Mouse (Mus musculus): ENCODE data around the gene Coro7.
A peak's percentile ranks its signal among the peaks of the same experiment; 100 is the strongest.

Coro7 gene

DNA sequence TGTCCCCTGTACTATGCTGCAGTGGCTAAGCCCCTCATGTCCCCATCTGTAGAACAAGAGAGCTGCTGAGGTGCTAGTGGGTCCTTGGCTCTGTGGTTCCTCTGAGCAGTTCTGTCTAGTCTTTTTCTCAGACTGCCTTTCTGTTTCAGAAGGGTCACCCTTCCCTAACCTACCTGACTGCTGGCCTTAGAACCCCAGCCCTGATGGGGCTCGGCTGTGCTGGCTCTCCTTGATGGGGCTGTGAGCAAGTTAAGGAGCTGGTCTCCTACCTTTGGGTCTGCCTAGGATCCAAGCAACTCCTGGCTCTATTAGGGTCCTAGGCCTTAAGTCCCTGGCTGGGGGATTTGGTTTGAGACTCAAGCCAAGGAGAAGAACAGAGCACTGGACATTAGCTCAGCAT is 64.3 kb downstream of the Coro7 start:
- DNase-seq (ENCODE audit: low read depth, low spot score) = no peak

DNA sequence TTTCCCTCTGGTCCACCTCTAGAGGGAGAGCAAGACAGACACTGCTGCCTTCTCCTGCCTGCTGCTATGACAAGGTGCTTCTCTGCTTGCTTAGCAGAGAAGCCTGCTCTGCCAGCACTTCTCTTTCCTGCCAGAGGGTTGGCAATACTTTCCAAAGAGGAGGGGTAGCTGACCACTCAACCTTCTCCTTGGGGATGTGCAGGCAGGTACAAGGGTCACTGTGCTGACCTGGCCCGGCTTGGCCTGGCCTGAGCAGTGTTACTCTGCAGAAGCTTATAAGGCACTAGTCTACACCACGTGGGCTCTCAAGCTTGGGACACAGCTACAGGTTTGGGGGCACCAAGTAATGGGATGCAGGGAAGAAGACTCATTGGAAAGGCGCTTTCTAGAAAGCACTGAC is 64.9 kb downstream of the Coro7 start:
- DNase-seq (ENCODE audit: low read depth, low spot score) = no peak

GRCm38 (mm10) chr16:4613736-4614135 is 65.8 kb downstream of the Coro7 start:
- DNase-seq (ENCODE audit: low read depth, low spot score) = no peak

GRCm38 (mm10) chr16:4611676-4612075 is 67.9 kb downstream of the Coro7 start:
- no peak for DNase-seq (ENCODE audit: low read depth, low spot score)

DNA sequence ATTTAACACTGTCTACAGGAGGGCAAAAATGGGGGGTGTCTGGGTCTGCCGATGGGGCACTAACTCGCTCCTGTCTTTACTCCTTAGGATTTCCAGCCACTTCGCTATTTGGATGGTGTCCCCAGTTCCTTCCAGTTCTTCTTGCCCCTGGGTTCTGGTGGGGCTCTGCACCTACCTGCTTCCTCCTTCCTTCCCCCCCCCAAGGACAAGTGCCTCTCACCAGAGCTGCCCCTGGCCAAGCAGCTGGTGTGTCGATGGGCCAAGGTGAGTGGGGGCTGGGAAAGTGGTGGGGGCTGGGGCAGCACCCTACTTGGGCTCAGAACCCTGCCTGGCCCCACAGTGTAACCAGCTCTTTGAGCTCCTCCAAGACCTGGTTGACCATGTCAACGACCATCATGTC is 68.4 kb downstream of the Coro7 start:
- DNase-seq (ENCODE audit: low read depth, low spot score) = no peak

DNA sequence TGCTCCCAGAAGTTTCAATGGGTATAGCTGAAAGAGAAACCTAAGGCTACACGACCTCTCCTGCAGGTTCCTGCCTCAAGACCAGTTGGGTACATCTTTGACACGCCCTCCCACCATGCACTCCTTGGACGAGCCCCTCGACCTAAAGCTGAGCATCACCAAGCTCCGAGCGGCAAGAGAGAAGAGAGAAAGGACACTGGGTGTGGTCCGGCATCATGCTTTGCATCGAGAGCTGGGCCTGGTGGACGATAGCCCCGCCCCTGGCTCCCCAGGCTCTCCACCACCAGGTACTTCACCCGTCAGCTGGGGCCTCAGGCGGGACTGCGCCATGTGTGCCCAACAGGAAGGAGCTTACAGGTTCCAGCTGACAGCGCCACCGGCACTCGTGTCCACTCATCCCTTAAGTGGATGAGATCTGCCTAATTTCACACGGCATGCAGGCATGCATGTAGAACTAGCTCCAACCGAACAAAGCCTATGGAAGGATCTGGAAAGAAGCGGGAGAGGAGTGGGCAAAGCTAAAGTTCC is 71.0 kb downstream of the Coro7 start:
- DNase-seq (ENCODE audit: low read depth, low spot score) = no peak

DNA sequence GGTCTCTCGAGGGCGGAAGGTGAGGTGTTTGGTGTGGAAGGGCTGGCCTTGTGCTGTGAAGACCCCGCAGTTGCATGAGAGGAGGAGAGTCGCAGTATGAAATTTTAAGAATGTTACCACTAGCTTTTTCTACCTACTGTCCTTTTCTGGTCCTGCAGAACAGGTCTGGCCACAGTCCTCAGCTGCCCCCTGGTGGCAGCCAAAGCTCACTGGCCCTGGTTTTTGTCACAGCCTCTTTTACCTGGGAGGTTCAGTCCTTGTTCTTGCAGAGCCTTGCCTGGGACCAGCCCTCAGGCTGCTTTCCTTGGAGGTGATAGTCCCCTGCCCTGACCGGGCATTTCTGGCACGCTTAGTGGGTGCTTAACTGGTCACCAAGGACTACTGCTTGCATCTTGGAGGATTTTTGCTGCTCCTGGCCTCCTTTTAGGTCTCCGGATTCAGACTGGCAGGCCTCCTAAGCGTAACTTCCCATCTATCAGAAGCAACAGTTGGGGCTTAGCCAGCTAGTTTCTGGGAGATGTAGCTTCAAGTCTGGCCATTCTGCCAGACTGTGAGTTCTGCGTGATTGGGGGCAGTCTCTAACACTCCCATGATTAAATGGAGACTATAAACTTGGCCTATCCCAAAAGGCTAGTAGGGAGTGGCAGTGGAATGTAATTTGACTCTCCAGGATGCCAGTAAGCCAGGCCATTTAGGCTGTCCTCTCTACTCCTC is 71.6 kb downstream of the Coro7 start:
- DNase-seq (ENCODE audit: low read depth, low spot score) = peak; percentile 82

DNA sequence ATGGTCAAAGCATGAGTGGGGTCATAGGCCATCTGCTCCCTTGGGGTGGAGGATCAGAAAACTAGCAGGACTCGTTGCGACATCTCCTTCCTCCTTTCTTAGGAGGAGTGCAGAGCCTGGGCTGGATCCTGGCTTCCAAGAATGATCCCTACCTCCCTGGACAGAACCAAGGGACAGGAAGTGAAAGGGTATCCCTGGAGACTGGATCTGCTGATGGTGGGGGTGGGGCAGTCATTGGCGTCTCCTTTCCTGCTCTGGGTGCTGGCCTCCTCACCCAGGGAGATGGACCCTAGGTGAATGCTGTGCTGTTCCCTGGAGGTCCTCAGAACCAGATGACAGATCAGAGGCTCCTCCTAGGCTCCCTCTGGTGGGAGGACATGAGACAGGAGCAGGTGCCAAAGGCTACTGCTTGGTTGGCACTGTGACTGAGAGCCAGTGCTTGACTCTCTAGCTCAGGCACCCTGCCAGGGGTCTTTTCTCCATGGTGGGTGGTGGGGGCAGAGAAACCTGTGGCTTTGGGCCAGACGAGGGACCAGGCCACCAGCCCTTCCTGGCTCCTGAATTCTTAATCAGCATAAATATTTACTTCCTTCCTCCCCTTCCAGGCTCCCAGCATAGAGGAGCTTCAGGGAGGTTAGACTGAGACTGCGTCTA is 73.0 kb downstream of the Coro7 start:
- no peak for DNase-seq (ENCODE audit: low read depth, low spot score)

DNA sequence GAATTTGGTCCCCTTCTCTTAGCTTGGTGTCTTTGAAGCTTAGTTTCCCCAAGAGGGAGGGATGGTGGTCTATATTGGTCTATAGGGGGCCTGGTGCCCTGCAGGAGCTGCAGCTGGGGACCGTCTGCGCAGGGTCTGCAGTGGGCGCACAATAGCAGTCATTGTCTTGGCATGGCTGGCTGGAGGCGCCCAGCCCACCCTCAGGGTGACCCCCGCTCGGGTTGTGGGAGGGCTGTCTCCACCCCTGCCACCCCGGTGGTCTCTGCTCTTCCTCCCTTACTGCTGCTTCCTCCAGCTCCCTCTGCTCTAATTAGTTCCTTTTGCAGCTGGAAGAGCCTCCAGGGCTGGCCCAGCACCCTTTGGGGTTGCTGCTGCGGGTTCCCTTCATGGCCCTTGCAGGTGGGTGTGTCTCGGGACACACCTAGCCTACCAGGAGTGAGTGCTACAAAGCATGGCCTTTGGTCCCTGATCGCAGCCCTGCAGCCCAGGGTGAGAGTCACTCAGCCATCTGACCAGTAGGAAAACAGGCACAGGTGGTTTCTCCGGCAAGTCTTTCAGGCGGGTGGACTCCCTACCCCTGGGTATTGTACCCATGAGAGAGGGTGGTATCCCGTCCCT is 74.0 kb downstream of the Coro7 start:
- no peak for DNase-seq (ENCODE audit: low read depth, low spot score)

DNA sequence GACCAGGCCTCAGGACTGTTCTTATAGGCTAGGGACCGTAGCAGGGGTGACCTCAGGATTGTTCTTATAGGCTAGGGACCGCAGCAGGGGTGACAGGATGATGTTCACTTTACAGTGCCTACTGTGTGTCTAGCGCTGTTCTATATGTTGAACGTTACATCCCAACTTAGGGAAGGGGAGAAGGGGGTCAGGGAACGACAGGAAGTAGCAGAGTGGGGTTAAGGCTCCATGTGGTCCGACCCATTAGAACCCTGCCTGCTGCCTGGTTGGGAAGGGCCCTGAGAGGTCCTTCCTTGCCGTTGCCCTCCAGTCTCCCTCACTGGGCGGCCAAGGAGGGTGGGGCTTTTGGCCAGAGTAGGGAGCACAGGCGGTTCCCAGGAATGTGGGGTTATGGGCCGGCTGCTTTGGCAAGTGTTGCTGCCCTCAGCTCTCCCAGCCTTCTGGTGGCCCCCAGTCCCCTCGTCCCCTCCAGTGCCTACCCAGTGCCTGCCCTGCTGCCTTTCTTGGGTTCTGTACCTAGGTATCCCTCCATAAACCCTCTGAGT is 75.2 kb downstream of the Coro7 start:
- no peak for DNase-seq (ENCODE audit: low read depth, low spot score)

DNA sequence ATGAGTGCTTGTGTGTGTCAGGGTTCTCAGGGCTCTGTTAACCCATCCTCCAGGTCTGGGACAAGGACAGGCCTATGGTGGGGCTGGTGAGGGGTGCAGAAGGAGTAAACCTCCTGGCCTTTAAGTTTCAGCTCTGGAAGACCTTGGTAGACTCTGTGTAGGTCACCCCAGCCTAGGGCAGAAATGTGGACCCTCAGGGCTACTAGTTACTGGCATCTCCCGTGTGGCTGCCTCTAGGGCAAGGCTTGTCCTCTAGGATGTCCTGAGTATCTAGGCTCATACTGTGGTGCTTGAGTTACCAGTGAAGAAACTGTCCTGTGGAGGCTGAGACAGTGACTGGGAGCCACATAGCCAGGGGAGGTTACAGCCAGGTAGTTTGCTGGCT is 76.1 kb downstream of the Coro7 start:
- no peak for DNase-seq (ENCODE audit: low read depth, low spot score)

DNA sequence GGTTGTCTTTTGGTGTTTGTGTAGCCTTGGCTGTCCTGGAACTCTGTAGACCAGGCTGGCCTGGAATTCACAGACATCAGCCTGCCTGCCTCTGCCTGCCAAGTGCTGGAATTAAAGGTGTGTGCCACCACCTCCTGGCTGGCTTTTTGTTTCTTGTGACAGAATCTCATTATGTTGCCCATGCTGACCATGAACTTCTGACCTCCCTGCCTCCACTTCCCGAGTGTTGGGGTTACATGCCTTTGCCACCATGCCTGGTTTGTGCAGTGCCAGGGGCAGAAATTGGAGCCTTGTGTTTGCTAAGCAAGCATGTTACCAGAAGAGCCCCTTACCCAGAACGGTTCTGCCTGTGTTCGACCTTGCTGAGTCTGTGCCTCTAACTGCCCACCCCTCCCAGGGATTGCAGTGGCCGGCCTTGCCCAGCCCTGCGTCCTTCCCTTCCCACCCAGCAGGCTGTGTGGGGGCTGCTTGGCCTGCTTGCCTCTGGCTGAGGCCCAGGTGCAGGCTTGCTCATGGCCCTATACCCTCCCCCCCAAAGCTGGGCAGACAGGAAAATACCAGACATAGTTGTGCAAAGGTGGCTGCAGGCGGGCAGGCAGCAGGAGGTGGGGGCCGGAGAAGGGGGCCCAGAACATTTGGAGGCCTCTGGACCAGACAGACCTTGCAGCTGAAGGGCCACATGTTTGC is 76.7 kb downstream of the Coro7 start:
- no peak for DNase-seq (ENCODE audit: low read depth, low spot score)

GRCm38 (mm10) chr16:4602189-4602588 is 77.4 kb downstream of the Coro7 start:
- DNase-seq (ENCODE audit: low read depth, low spot score) = no peak

DNA sequence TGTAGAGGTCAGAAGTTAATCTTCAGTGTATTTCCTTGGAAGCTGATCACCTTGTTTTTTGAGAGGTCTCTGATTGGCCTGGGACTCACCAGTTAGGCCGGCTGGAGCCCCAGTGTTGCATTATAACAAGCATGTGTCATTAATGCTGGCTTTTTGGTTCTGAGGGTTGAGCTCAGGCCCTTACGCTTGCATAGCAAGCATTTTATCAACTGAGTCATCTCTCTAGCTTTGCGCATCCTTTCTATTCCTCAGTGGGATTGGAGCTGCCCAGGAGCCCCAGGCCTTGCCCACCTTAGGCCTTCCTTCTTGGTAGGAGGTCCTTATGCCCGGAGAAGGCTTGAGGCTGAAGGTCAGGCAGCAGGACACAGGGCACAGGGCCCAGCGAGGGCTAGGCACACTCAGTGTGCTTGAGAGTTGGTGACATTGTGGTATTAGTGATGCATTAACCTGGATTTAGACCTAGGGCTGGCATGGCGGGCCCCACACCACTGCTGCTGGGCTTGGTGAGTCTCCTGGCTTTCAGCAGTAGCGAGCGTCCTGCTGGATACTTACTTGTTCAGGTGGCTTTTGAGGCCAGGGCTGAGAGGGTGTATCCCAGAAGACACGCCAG is 78.8 kb downstream of the Coro7 start:
- DNase-seq (ENCODE audit: low read depth, low spot score) = no peak

GRCm38 (mm10) chr16:4599616-4600015 is 80.0 kb downstream of the Coro7 start:
- DNase-seq (ENCODE audit: low read depth, low spot score) = no peak

DNA sequence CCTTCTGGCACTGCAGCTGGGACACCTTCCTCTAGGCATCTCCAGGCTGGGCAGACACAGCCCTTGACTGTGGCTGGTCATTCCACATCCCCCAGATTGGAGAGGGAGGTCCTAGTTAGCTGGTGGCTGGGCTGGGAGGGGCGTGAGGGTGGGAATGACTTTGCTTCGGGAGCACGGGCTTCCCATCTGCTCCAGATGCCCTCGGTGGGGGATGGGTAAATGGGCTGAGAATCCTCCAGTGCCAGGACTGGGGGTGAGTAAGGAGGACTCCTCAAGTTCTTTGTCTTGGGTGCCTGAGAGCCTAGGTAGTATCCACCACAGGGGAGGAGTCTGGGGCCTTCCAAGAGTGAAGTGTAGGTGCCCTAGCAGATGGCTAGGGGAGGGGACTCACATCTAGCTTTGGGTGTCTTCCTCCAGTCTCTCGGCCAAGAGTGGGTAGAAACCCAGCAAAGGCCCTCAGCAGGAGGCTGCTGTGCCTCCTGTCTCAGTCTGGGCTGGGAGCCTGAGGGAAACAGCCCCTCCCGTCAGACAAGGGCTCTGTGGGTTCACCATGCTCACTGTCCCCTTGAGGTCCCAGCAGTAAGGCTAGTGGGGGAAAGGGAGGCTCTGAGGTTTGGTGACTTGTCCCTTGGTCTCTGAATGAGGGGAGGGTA is 80.6 kb downstream of the Coro7 start:
- DNase-seq (ENCODE audit: low read depth, low spot score) = no peak

DNA sequence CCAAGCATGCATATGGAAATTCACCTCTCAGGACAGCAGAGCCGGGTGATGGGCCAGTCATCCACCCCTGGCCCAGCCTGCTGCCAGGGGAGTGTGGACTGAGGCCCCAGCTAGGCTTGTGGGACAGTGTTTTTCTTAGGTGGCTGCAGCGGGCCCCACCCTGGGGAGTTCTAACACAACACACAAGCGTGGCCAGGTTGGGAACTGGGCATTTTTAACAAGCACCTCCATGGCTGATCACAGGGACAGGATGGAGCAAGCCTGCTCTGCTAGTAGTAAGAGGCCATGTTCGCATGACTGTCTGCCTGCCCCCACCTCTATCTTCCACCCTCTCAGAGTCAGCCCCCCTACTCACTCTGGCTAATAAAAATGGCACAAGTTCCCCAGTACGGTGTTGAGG is 81.5 kb downstream of the Coro7 start:
- no peak for DNase-seq (ENCODE audit: low read depth, low spot score)

DNA sequence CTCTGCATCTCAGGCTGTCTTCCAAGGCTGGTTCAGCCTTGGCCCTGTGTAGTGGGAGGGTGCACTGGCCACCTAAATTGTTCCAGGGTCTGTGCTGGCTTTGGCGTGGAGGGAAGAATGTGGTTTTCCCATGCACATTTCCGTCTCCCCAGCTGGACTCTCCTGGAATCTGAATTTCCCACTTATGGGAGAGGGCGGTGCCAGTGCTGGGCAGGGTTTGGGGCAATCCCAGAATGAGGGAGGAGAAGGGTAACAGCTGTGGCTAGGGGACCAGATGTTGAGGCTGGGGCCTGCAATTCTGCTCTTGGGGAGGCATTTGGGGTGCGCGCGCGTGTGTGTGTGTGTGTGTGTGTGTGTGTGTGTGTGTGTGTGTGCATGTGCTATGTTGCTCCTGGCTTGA is 82.3 kb downstream of the Coro7 start:
- no peak for DNase-seq (ENCODE audit: low read depth, low spot score)

DNA sequence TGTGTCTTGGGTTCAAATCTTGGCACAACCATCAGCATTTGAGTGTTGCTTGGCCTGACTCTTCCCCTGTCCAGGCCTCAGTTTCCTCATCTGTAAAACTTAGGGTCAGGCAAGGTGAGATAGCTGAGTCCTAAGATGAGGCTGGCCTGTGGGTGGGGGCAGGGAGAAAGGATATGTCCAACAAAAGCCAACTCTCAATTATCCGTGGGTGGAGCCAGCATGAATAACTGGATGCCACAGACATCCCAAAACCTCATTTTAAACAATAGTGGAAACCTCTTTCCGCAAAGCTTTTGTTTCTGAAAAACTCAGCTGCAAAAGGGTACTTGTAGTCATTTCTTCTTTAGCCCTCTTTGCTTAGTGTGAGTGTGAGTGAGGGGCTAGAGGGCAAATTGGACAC is 82.7 kb downstream of the Coro7 start:
- DNase-seq (ENCODE audit: low read depth, low spot score) = no peak

DNA sequence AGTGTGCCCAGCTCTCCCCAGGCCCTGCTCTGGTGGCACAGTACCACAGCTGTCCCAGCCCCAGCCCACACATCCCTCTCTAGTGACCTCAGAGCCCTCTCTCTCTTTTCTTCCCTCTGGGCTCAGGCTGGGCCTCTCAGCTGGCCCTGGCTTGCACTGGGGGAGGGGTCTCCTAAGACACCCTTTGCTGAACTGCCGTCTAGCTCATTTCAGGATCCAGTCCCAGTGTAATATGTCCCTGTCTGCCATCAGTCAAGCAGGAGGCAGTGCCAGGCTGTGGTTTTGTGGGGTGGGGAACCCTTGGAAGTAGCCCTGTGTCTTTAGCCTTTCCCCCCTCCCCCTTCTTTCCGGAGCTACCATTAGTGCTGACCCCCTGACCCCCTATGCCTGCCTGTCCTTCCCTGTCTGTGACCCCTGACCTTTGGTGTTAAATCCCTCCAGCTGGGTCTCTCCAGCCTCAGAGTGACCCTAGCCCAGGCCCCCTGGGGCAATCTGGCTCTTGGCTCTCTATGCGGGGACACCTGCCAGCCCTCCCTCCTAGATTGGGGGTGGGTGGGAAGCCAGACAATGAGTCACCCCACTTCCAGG is 83.3 kb downstream of the Coro7 start:
- DNase-seq (ENCODE audit: low read depth, low spot score) = no peak

- no peak for DNase-seq (ENCODE audit: low read depth, low spot score)
Measured at GRCm38 (mm10) chr16:4595527-4595963, 84.0 kb downstream of the Coro7 start.

All from A20 (cell line).